8 mouse cellular contexts compared by ENCODE assay signal in the genomic region with DNA sequence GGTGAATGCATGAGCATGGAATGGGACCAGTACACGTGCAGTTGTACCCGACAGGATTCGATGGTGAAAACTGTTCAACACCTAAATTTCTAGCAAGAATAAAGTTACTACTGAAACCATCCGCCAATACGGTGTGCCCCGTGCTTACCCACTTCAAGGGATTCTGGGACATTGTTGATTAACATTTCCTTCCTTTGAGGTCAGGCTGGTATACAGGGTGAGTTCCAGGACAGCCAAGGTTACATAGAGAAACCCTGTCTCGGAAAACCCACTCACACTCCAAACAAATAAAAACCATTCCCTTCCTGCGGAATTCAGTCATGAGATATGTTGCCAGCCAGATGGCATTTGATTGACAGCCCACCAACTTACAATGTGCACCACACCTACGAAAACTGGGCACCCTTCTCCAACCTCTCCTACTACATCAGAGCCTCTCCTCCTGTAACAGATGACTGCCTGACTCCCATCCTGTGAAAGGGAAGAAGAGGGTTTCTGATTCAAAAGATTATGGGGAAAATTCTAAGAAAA. TPM values are rescaled to one million over a fixed set of nuclear protein-coding genes. Genes with fewer than 3 reads are reported as not detected.
DNase-seq lines count a peak whose midpoint lies in the region; ATAC-seq and TF ChIP-seq lines count a peak whose summit lies in the region.

No protein-coding gene starts in this region.

- H3K4me1 ChIP-seq in embryonic facial prominence, embryonic 14.5 days (ENCODE audit: control insufficient read depth, insufficient read depth, low read length): peaks cover 13% of the 10 kb centered on the region; the same call in 1 of the 2 replicates
- peaks cover 15% of the 10 kb centered on the region for H3K4me1 ChIP-seq in midbrain, embryonic 11.5 days (ENCODE audit: control insufficient read depth, insufficient read depth, low read length)

- 0 out of 2 replicates have a peak, but pooled peaks have one; percentile 23 for ATAC-seq in embryonic facial prominence, embryonic 14.5 days (ENCODE audit: low read depth)
- peak; percentile 10; the same call in 1 of the 2 replicates for ATAC-seq in midbrain, embryonic 11.5 days (ENCODE audit: low FRiP score)

- no peaks in the 10 kb centered on the region for H3K27me3 ChIP-seq in embryonic facial prominence, embryonic 14.5 days (replicated peaks; ENCODE audit: control insufficient read depth, insufficient read depth, low read length)
- H3K27me3 ChIP-seq in midbrain, embryonic 11.5 days (ENCODE audit: control insufficient read depth, insufficient read depth, low read length): no peaks in the 10 kb centered on the region

- H3K4me3 ChIP-seq in left cerebral cortex, adult 2 months: peak overlapping the region; percentile 93
- peak overlapping the region; percentile 99 for H3K4me3 ChIP-seq in embryonic facial prominence, embryonic 14.5 days (ENCODE audit: low read depth, low read length)
- peak overlapping the region; percentile 94 for H3K4me3 ChIP-seq in midbrain, embryonic 11.5 days (ENCODE audit: low read depth, low read length)

- H3K9me3 ChIP-seq in embryonic facial prominence, embryonic 14.5 days (ENCODE audit: control insufficient read depth, low read length): no peaks in the 10 kb centered on the region
- no peaks in the 10 kb centered on the region for H3K9me3 ChIP-seq in midbrain, embryonic 11.5 days (ENCODE audit: control insufficient read depth, low read length)

- peak overlapping the region; percentile 93 for H3K27ac ChIP-seq in left cerebral cortex, adult 2 months
- H3K27ac ChIP-seq in embryonic facial prominence, embryonic 14.5 days (replicated peaks; ENCODE audit: low read depth, low read length): peak overlapping the region; percentile 80
- H3K27ac ChIP-seq in midbrain, embryonic 11.5 days (ENCODE audit: low read depth, low read length): peak overlapping the region; percentile 20; the same call in 1 of the 2 replicates

- WGBS in embryonic facial prominence, embryonic 14.5 days: 7% methylated on average over 9 of the region's 9 CpGs
- WGBS in midbrain, embryonic 11.5 days: 16% methylated on average over 9 of the region's 9 CpGs

- peak overlapping the region; percentile 95 for H3K9ac ChIP-seq in embryonic facial prominence, embryonic 14.5 days (ENCODE audit: low read depth, low read length)
- H3K9ac ChIP-seq in midbrain, embryonic 11.5 days (ENCODE audit: low read length): peak overlapping the region; percentile 91

- peak overlapping the region; percentile 88 for H3K4me2 ChIP-seq in embryonic facial prominence, embryonic 14.5 days (ENCODE audit: low read depth, low read length)
- H3K4me2 ChIP-seq in midbrain, embryonic 11.5 days: peak overlapping the region; percentile 75

- peaks cover 14% of the 10 kb centered on the region for H3K36me3 ChIP-seq in embryonic facial prominence, embryonic 14.5 days (ENCODE audit: control insufficient read depth, insufficient read depth, low read length)
- H3K36me3 ChIP-seq in midbrain, embryonic 11.5 days (ENCODE audit: control insufficient read depth, insufficient read depth, low read length): no peaks in the 10 kb centered on the region

- TF ChIP-seq CTCF in left cerebral cortex, adult 2 months (IDR thresholded peaks at IDR 0.05): no peak

- intact Hi-C loops in left cerebral cortex, adult 2 months (cut with DNase I): loop anchor here (1.0 to 2.0 kb wide), 2 partner anchors 38 to 42 kb away; a partner anchor contains a TSS
- intact Hi-C loops in left cerebral cortex, postnatal 14 days (cut with DNase I): no loop called here
- intact Hi-C loops in left cerebral cortex, postnatal 36 days (cut with DNase I): loop anchor here (5.0 kb wide), 1 partner anchor 37 kb away; a partner anchor contains a TSS

- no peak for DNase-seq in left cerebral cortex, adult 2 months (ENCODE audit: extremely low spot score in 1 of 2, low spot score in 2 of 2)
- no peak for DNase-seq in left cerebral cortex, postnatal 14 days (ENCODE audit: low spot score in 2 of 2)
- DNase-seq in embryonic facial prominence, embryonic 14.5 days (ENCODE audit: low spot score): no peak
- DNase-seq in layer of hippocampus, adult 8-10 months (ENCODE audit: low spot score in 2 of 2): peak; percentile 36 to 50
- DNase-seq in midbrain, embryonic 11.5 days (ENCODE audit: low spot score, missing footprints): no peak
- no peak for DNase-seq in left cerebral cortex, postnatal 36 days (ENCODE audit: low spot score in 2 of 2)
- no peak for DNase-seq in cerebellum, postnatal 36 days
- DNase-seq in adrenal gland, postnatal 4 days (ENCODE audit: low spot score in 2 of 2): no peak

RNA-seq across cellular contexts. Expression of a gene that starts 0.6 kb away (rescaled TPM):
- total RNA-seq in left cerebral cortex, adult 2 months (2021): 100 to 1,000 TPM; 101 to 110 TPM
- 100 to 1,000 TPM in 1 of 2 experiments, 10 to 100 TPM in 1; 96.2 to 104 TPM for total RNA-seq in left cerebral cortex, postnatal 14 days (2021)
- polyA plus RNA-seq in embryonic facial prominence, embryonic 14.5 days (2014; fragmentation: Nextera tagmentation; extraction: Ambion mirVana): 69.2 and 73.2 TPM in 2 replicates
- 100 to 1,000 TPM in 2 of 4 experiments, 10 to 100 TPM in 2; 97.1 to 116 (median 106) TPM for total RNA-seq in layer of hippocampus, adult 8-10 months (2022)
- polyA plus RNA-seq in midbrain, embryonic 11.5 days (2014; fragmentation: Nextera tagmentation; extraction: Ambion mirVana): 96.4 and 99.8 TPM in 2 replicates
- total RNA-seq in left cerebral cortex, postnatal 36 days (2021): 100 to 1,000 TPM in 1 of 2 experiments, 10 to 100 TPM in 1; 96.5 to 101 TPM
- total RNA-seq in adrenal gland, postnatal 4 days (2021): 10 to 100 TPM; 54.8 to 58.3 TPM

RNA-seq across cellular contexts. Expression of a gene that starts 37.4 kb away (rescaled TPM):
- total RNA-seq in left cerebral cortex, adult 2 months (2021): 10 to 100 TPM; 47.6 to 49.9 TPM
- total RNA-seq in left cerebral cortex, postnatal 14 days (2021): 10 to 100 TPM; 34.7 to 38.6 TPM
- polyA plus RNA-seq in embryonic facial prominence, embryonic 14.5 days (2014; fragmentation: Nextera tagmentation; extraction: Ambion mirVana): 47.3 and 54.4 TPM in 2 replicates
- 10 to 100 TPM; 47.4 to 67.7 (median 53.2) TPM for total RNA-seq in layer of hippocampus, adult 8-10 months (2022)
- 30.1 and 31.7 TPM in 2 replicates for polyA plus RNA-seq in midbrain, embryonic 11.5 days (2014; fragmentation: Nextera tagmentation; extraction: Ambion mirVana)
- 10 to 100 TPM; 49.9 to 57.7 TPM for total RNA-seq in left cerebral cortex, postnatal 36 days (2021)
- total RNA-seq in adrenal gland, postnatal 4 days (2021): 10 to 100 TPM; 37.0 to 37.1 TPM

RNA-seq across cellular contexts. Expression of a gene that starts 41.9 kb away (rescaled TPM):
- total RNA-seq in left cerebral cortex, adult 2 months (2021): 10 to 100 TPM; 41.2 to 41.8 TPM
- 10 to 100 TPM; 41.8 to 43.1 TPM for total RNA-seq in left cerebral cortex, postnatal 14 days (2021)
- polyA plus RNA-seq in embryonic facial prominence, embryonic 14.5 days (2014; fragmentation: Nextera tagmentation; extraction: Ambion mirVana): 61.3 and 67.9 TPM in 2 replicates
- 10 to 100 TPM; 37.9 to 43.2 (median 40.3) TPM for total RNA-seq in layer of hippocampus, adult 8-10 months (2022)
- 118 and 119 TPM in 2 replicates for polyA plus RNA-seq in midbrain, embryonic 11.5 days (2014; fragmentation: Nextera tagmentation; extraction: Ambion mirVana)
- 10 to 100 TPM; 42.7 to 45.9 TPM for total RNA-seq in left cerebral cortex, postnatal 36 days (2021)
- total RNA-seq in adrenal gland, postnatal 4 days (2021): 10 to 100 TPM; 56.5 to 56.7 TPM

Comparison
In these comparisons a context has a peak if more than half of its experiments do, and no peak if none do; other contexts are left out.
1. DNase-seq: peak in layer of hippocampus, adult 8-10 months (2 of 2); none in left cerebral cortex, adult 2 months (0 of 2), left cerebral cortex, postnatal 14 days (0 of 2), embryonic facial prominence, embryonic 14.5 days (single experiment), midbrain, embryonic 11.5 days (single experiment), left cerebral cortex, postnatal 36 days (0 of 2), cerebellum, postnatal 36 days (0 of 2) and adrenal gland, postnatal 4 days (0 of 2).
2. H3K27ac ChIP-seq: peak in every context shown above with its lines; median percentile 93 in left cerebral cortex, adult 2 months; 80 in embryonic facial prominence, embryonic 14.5 days; 20 in midbrain, embryonic 11.5 days.
3. Peak in every context shown above with its lines, with median percentiles within 50 percentile points of each other: H3K4me3 ChIP-seq.